Mouse (Mus musculus): ENCODE data around the gene Fsd1.

DNA sequence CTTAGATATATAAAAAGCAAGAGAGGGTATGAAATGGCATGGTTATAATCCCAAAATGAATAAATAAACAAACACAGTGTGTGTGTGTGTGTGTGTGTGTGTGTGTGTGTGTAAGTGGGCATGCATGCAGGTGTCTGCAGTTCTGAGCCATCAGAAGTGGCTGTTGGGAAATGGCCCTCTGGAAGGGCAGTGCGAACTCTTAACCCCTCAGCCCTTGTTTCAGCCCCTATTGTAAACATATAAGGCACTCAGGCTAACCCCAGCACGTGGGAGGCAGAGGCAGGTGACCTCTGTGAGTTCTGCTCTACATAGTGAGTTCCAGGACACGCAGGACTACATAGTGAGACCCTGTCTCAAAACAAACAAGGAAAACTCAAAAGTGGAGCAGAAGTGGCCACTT, 9.0 kb upstream of the Fsd1 start:
- TF ChIP-seq KAT2A (conservative IDR thresholded peaks at IDR 0.05; ENCODE audit: low read depth, low read length) (no peak), CTCF (IDR thresholded peaks at IDR 0.05 in 2 of 3, conservative IDR thresholded peaks at IDR 0.05 in 1 of 3; ENCODE audit: control insufficient read depth in 1 of 3, insufficient read depth in 1 of 3, low read depth in 2 of 3, low read length in 3 of 3, poor library complexity in 1 of 3, severe bottlenecking in 1 of 3) (no peak), POLR2A (IDR thresholded peaks at IDR 0.05; ENCODE audit: control insufficient read depth in 1 of 2, insufficient read depth in 1 of 2, low read depth in 1 of 2, low read length in 2 of 2, poor library complexity in 1 of 2) (no peak), CHD1 (IDR thresholded peaks at IDR 0.05; ENCODE audit: low read depth, low read length) (no peak), RAD21 (IDR thresholded peaks at IDR 0.05; ENCODE audit: low read depth, low read length) (no peak), SMC3 (IDR thresholded peaks at IDR 0.05; ENCODE audit: low read depth, low read length) (no peak), E2F4 (IDR thresholded peaks at IDR 0.05; ENCODE audit: borderline replicate concordance, low read depth, low read length) (no peak), USF1 (IDR thresholded peaks at IDR 0.05; ENCODE audit: low read depth, low read length) (no peak), ETS1 (IDR thresholded peaks at IDR 0.05; ENCODE audit: low read depth, low read length) (no peak), POLR2AphosphoS2 (IDR thresholded peaks at IDR 0.05; ENCODE audit: low read length) (no peak), RCOR1 (IDR thresholded peaks at IDR 0.05; ENCODE audit: low read depth, low read length) (no peak), MEF2A (IDR thresholded peaks at IDR 0.05; ENCODE audit: extremely low read depth, insufficient replicate concordance, low read depth, low read length, poor library complexity, severe bottlenecking) (no peak)
